Mouse (Mus musculus) forebrain, postnatal 0 days (tissue): ENCODE results near the gene Ttll11. TPM values are rescaled to one million over a fixed set of nuclear protein-coding genes. Genes with fewer than 3 reads are reported as not detected.

Source experiments
- ATAC-seq: fragments of 200-750 bp; cut with Nextera tagmentation; 2 replicates; pipeline ENCODE4 v1.8.0; 2017; ENCODE audit warnings: mild to moderate bottlenecking, moderate library complexity
- DNase-seq: peaks from one replicate; pipeline ENCODE4 v3.0.0-alpha.2; 2015
- H3K27ac ChIP-seq: fragments of 300-500 bp; sonication (generic); 2 replicates; pipeline ENCODE4 v1.5.1; 2014; ENCODE audit warnings: low read depth, mild to moderate bottlenecking, antibody characterized with exemption, low read length, moderate library complexity, mixed read lengths
- H3K27me3 ChIP-seq: fragments of 300-500 bp; sonication (generic); 2 replicates; pipeline ENCODE4 v1.6.1; 2014; ENCODE audit warnings: mild to moderate bottlenecking, low read length, mixed read lengths; ENCODE audit not compliant: insufficient read depth
- H3K36me3 ChIP-seq: fragments of 300-500 bp; sonication (generic); 2 replicates; pipeline ENCODE4 v1.6.1; 2014; ENCODE audit warnings: mild to moderate bottlenecking, moderate library complexity; ENCODE audit not compliant: insufficient read depth
- H3K4me1 ChIP-seq: fragments of 300-500 bp; sonication (generic); 2 replicates; pipeline ENCODE4 v1.6.1; 2014; ENCODE audit warnings: antibody characterized with exemption; ENCODE audit not compliant: insufficient read depth
- H3K4me2 ChIP-seq: fragments of 300-500 bp; sonication (generic); 2 replicates; pipeline ENCODE4 v1.6.1; 2014; ENCODE audit warnings: low read depth, mild to moderate bottlenecking, moderate library complexity
- H3K4me3 ChIP-seq: fragments of 300-500 bp; sonication (generic); 2 replicates; pipeline ENCODE4 v1.5.1; 2014; ENCODE audit warnings: low read depth, low read length, mixed read lengths
- H3K9ac ChIP-seq: fragments of 300-500 bp; sonication (generic); 2 replicates; pipeline ENCODE4 v1.6.1; 2014; ENCODE audit warnings: mild to moderate bottlenecking
- H3K9me3 ChIP-seq: fragments of 300-500 bp; sonication (generic); 2 replicates; pipeline ENCODE4 v1.6.1; 2016; ENCODE audit warnings: low read length
- CTCF ChIP-seq: sonication (generic); IDR thresholded peaks from 2 replicates; pipeline ENCODE4 v1.5.1; 2016; ENCODE audit warnings: antibody characterized with exemption, control low read depth, low read depth
- WGBS: fragments of 180-500 bp; shearing (Covaris S2); extraction: QIAGEN DNeasy Blood & Tissue Kit; methylation state at CpG from one replicate; pipeline ENCODE4 v1.1.7; 2014; 5-methylcytosine and 5-hydroxymethylcytosine counted together
- polyA plus RNA-seq: library from polyadenylated mRNA; unstranded; fragments of >200 nt; fragmentation: Nextera tagmentation; extraction: Ambion mirVana; gene quantifications from 2 replicates; pipeline ENCODE4 v1.2.1, GENCODE M21; 2015
- total RNA-seq: library from RNA; depleted of rRNA; stranded (reverse); fragments of >200 nt; gene quantifications from 2 replicates; pipeline ENCODE4 v1.2.3, GENCODE M21; 2014

Gene Ttll11
- total and polyA plus RNA-seq, 2 experiments from 2014 or later: 7.2 to 9.2 TPM

DNA sequence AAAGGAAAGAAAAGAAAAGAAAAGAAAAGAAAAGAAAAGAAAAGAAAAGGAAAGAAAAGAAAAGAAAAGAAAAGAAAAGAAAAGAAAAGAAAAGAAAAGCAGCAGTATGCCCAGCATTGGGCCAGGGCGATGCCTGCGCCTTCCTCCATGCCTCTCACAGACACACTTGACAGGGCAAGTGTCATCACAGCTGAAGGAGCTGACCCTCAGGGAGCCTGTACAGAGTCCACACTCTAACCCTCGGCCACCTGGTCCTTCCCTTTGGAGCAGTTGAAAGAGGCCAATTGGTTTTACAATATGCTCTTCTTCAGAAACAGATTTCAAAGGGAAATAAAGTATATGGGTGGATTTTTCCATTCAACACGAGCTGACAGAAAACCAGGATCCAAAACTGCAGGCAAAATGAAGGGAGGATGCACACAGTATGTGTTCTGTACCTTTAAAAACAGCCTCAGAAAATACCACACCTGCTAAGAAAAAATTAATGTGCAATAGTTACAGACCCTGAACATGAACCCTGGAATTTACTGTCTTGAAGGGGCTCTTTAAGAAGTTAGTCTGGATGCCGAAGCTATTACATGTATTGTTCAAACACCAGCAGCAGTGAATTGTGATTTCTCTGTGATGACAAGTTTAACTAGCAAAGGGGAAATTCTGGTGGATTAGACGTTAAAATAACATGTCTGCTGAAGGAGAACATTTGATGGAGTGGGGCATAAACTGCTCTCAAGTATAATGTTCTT is 7.3 kb downstream of the Ttll11 start:
- ATAC-seq: peak; percentile 70; the same call in 1 of the 2 replicates
- H3K9ac ChIP-seq: no peak overlapping the region
- H3K27ac ChIP-seq: no peak overlapping the region
- no peak overlapping the region for H3K4me2 ChIP-seq
- TF ChIP-seq CTCF: no peak
- H3K9me3 ChIP-seq: no peaks in the 10 kb centered on the region
- peak; percentile 18 for DNase-seq
- H3K27me3 ChIP-seq: no peaks in the 10 kb centered on the region
- H3K36me3 ChIP-seq: no peaks in the 10 kb centered on the region
- 0 out of 2 replicates have a peak, but pooled peaks cover 6% of the 10 kb centered on the region for H3K4me1 ChIP-seq
- no peak overlapping the region for H3K4me3 ChIP-seq
- 56% methylated on average over 6 of the region's 6 CpGs for WGBS

GRCm38 (mm10) chr2:35965883-35966513 is 13.7 kb downstream of the Ttll11 start:
- no peak overlapping the region for H3K4me2 ChIP-seq
- H3K9me3 ChIP-seq: no peaks in the 10 kb centered on the region
- no peak overlapping the region for H3K27ac ChIP-seq
- no peak overlapping the region for H3K9ac ChIP-seq
- WGBS: 80% methylated on average over 10 of the region's 10 CpGs
- no peaks in the 10 kb centered on the region for H3K36me3 ChIP-seq
- DNase-seq (no peak), ATAC-seq (no peak)
- H3K27me3 ChIP-seq: no peaks in the 10 kb centered on the region
- no peaks in the 10 kb centered on the region for H3K4me1 ChIP-seq
- no peak for TF ChIP-seq CTCF
- no peak overlapping the region for H3K4me3 ChIP-seq

DNA sequence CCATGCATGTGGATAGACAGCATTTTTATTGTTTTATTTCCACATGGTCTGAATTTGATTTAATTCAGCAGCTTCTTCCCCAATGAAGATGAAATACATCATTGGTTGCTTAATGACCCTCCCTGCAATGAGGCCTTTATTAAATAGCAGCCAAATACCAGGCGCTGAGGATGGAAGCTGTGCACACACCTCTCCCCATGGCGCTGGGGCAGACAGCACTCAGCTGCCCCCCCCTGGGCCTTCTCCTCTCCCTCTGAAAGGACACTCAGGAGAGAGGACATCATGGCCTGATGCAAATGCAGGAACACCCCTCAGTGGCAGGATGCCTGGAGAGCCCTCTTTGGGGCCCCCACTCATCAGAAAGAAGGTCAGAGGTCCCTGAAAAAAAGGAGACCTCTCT is 16.4 kb downstream of the Ttll11 start:
- Histone ChIP-seq H3K27me3 (no peaks in the 10 kb centered on the region), H3K4me2 (no peak overlapping the region), H3K9ac (no peak overlapping the region), H3K4me3 (no peak overlapping the region), H3K4me1 (no peaks in the 10 kb centered on the region), H3K36me3 (no peaks in the 10 kb centered on the region), H3K9me3 (no peaks in the 10 kb centered on the region), H3K27ac (no peak overlapping the region)
- ATAC-seq: no peak
- no peak for DNase-seq
- 75% methylated on average over 2 of the region's 2 CpGs for WGBS
- TF ChIP-seq CTCF: no peak

- no peak for DNase-seq
- ATAC-seq: no peak
- H3K27ac ChIP-seq: no peak overlapping the region
- H3K27me3 ChIP-seq: no peaks in the 10 kb centered on the region
- no peak for TF ChIP-seq CTCF
- WGBS: 74% methylated on average over 3 of the region's 3 CpGs
- no peaks in the 10 kb centered on the region for H3K4me1 ChIP-seq
- H3K4me3 ChIP-seq: no peak overlapping the region
- H3K36me3 ChIP-seq: no peaks in the 10 kb centered on the region
- H3K9me3 ChIP-seq: no peaks in the 10 kb centered on the region
- H3K9ac ChIP-seq: no peak overlapping the region
- no peak overlapping the region for H3K4me2 ChIP-seq
Observed at GRCm38 (mm10) chr2:35961593-35962127, 18.1 kb downstream of the Ttll11 start.

DNA sequence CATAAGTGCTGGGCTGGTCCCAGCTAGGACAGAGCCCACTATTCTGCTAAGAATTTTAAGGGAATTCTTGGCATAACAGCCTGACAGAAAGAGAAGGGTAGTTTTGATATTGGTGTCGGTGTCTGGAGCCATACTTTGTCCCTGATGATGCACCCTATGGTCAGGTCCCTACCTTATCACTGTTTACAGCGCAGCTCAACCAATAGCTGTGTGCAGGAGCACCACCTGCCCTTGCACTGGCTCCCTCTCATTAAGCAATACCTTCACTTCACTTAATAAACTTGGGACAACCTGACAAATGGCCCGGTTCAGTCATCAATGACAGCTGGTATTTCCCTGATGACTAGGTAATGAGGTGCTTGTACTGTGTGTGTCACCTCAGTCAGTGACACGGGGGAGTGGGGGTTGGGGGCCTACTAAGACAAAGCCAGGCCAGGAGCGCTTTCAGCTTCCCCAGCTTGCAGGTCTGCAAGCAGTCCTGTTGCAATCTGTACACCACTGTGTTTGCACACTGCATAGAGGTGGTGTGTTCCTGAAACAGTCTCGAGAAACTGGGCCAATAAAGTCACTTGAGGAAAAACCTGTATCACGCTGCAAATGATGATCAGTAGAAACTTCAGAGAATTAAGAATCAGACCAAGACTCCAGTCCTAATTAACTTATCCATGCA is 22.1 kb downstream of the Ttll11 start:
- Histone ChIP-seq H3K36me3 (no peaks in the 10 kb centered on the region), H3K4me3 (no peak overlapping the region), H3K9me3 (no peaks in the 10 kb centered on the region), H3K4me1 (no peaks in the 10 kb centered on the region), H3K27ac (no peak overlapping the region), H3K27me3 (no peaks in the 10 kb centered on the region), H3K9ac (no peak overlapping the region), H3K4me2 (no peak overlapping the region)
- TF ChIP-seq CTCF: no peak
- DNase-seq (no peak), ATAC-seq (no peak)
- 70% methylated on average over 7 of the region's 7 CpGs for WGBS

DNA sequence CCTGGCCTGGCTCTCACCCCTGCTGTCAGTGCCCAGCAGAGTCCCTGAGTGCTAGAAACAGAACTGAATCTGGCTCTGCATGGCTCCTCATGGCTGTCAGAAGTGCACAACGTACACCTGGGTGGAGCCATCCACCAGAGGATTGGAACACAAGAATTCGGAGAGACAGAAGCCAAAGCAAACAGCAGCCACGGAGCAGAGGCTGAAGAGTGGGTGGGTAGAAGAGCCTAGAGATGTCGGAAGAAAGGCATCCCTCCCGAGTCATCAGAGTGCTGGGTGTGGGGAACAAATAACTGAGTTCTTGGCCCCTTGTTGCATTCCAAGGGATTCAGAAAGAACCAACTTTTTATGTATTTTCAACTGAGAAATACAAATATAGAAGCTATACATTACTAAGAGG is 24.5 kb downstream of the Ttll11 start:
- no peaks in the 10 kb centered on the region for H3K9me3 ChIP-seq
- no peaks in the 10 kb centered on the region for H3K27me3 ChIP-seq
- 46% methylated on average over 5 of the region's 5 CpGs for WGBS
- no peaks in the 10 kb centered on the region for H3K36me3 ChIP-seq
- no peak for ATAC-seq
- H3K4me1 ChIP-seq: no peaks in the 10 kb centered on the region
- H3K9ac ChIP-seq: no peak overlapping the region
- TF ChIP-seq CTCF: no peak
- no peak overlapping the region for H3K27ac ChIP-seq
- DNase-seq: no peak
- H3K4me3 ChIP-seq: no peak overlapping the region
- no peak overlapping the region for H3K4me2 ChIP-seq
